Mouse (Mus musculus) olfactory bulb, adult 2 months (tissue): ENCODE data around the gene Atl1.

Experiments
- CTCF ChIP-seq: fragments of 200-500 bp; IDR thresholded peaks from 2 replicates; pipeline ENCODE4 v1.5.1; 2012; ENCODE audit warnings: low read depth, mild to moderate bottlenecking, low read length, moderate library complexity; ENCODE audit not compliant: insufficient read depth
- POLR2A ChIP-seq: fragments of 200-500 bp; IDR thresholded peaks from 2 replicates; pipeline ENCODE4 v1.6.1; 2012; ENCODE audit warnings: mild to moderate bottlenecking, low read depth, low read length, moderate library complexity; ENCODE audit not compliant: insufficient read depth

- TF ChIP-seq CTCF (no peak), POLR2A (no peak)
These were observed 36.0 kb upstream of the Atl1 start for GRCm38 (mm10) chr12:69856398-69856797.
